Mouse (Mus musculus) heart, postnatal 25 days (tissue): ENCODE data around the gene Capza1. TPM values are rescaled to one million over a fixed set of nuclear protein-coding genes. Genes with fewer than 3 reads are reported as not detected.
"Not testable (repeated sequence)": the region's sequence is repeated elsewhere in the genome, so short reads cannot be mapped to it uniquely, and the experiment has no call there.

Experiments
- DNase-seq: peaks from one replicate; pipeline ENCODE4 v3.0.0; 2022; ENCODE audit warnings: low spot score
- intact Hi-C: fragments of 180-260 bp; cut with DNase I; formaldehyde crosslinking; loops from one replicate; pipeline ENCODE4 v1.15.1; 2025
- total RNA-seq, 2 experiments: library from RNA; stranded (reverse); gene quantifications; 2 replicates each; pipeline ENCODE4 v1.2.3; 2021

Gene Capza1
- 10 to 100 TPM; 35.4 to 47.2 TPM for total RNA-seq

DNA sequence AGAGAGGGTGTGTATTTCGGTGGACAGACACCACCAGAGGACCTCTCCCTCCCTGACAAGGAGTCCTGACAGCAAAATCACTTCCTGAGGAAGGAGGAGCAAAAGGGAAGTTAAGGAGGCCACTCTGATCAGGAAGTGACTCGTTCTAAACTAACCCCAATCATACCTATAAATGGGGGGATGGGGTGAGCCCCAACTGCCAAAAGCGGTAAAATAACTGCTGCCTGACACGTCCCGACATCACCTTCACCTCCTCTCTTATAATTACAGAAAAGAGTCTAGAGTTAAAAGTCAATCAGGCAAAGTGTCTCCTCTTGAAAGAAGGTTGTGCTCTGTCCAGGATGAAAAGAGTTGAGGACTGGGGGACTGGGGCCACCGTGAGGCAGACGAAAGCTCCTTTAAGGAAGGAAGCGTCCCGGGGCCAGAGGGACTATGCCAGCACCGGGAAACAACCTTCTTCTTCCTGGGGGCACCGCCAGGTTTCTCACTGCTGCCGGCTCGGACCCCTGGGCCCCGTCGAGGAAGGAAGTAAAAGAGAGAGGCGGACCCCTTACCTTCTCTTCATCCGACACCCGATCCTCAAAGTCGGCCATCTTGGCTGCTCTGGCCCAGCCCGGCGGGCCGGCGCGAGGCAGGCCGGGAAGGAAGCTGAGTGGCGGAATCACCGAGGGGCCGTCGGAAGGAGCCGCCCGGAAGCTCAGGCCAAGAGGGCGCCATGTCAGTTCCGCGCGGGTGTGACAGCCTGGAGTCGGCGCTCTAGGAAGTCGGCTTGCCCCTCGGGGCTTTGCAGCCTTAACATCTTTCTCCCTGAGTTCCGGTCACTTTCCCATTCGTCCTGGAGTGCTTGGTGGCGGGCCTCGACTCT is at the start of gene Capza1, which contains the start of gene St7l:
Gene Capza1, minus strand, starts transcription at position 720 of the 865 bp plus-strand sequence.
Gene St7l, plus strand, starts transcription at position 220 of the 865 bp plus-strand sequence.
- DNase-seq, result peak; percentile 83
- intact Hi-C loops, result loop anchor here (2.0 kb wide), 2 partner anchors 45 to 75 kb away; partner anchors contain the start of genes Mov10 and Rhoc

DNA sequence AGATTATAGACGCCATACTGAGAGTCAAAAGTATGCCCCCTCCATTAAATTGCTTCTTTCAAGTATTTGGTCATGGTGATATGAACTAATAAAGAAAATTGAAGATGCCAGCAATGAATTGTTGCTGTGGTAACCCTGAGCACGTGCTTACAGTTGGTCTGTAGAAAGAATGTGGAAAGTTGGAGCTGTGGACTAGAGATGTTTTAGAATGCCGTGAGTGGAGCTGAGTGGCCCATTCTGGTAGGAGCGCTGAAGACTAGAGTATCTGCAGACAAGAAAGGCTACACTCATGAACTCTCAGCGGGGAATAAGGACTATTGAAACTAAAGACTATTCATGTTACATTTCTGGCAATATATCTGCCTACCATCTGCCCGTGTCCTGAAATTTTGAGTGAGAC is 44.9 kb upstream of the Capza1 start:
- DNase-seq, result no peak
- intact Hi-C loops, result no loop called here

DNA sequence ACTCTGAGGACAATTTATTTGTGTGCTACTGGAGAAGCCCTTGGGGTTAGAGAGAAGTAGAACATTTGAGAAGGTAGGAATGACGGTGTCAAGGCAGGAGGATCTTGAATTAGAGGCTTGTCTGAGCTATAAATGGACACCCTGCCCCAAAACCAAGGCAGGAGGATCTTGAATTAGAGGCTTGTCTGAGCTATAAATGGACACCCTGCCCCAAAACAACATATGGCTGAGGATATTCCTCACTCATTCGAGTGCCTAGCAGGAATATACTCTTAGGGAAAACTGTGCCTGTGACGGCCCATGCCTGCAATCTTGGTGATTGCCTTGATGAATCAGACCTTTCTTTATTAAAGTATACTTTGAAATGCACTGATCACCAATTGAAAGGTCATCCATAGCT is 41.7 kb upstream of the Capza1 start:
- intact Hi-C loops, result no loop called here

DNA sequence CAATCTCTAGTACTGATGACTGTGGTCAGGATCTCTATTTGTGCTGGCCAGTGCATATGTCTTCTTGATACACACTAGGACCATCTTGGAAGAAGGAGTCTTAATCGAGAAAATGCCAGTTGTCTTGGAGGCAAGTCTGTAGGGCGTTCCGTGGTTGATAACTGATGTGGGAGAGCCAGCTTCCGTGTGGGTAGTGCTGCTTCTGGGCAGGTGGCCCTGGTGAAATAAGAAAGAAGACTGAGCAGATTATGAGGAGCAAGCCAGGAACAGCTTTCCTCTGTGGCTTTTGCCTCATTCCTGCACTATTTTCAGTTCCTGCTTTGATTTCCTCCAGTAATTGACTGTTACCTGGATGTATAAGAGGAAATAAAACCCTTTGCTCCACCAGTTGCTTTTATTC is 41.1 kb upstream of the Capza1 start:
- intact Hi-C loops, result no loop called here
- DNase-seq, result no peak

More for the DNA sequence above, 41.7 kb upstream of the Capza1 start:
- no peak for DNase-seq

DNA sequence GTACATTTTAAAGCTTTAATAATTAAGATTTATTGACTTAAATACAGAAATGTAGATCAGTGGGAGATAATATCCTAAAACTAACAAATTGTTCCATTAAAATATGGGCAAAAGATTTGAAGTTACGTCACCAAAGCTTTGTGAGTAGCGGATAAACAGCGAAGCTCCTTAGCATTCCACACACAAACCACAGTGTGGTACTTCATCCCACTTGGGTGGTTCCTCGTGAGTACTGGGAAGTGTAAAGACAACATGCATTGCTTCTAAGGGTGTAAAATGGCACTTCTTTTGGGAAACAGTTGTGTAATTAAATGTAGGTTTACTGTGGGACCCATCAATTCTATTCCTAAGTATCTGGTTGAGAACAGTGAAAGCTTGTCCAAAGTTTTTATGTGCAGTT is 36.8 kb upstream of the Capza1 start:
- intact Hi-C loops, result no loop called here
- DNase-seq, result no peak

DNA sequence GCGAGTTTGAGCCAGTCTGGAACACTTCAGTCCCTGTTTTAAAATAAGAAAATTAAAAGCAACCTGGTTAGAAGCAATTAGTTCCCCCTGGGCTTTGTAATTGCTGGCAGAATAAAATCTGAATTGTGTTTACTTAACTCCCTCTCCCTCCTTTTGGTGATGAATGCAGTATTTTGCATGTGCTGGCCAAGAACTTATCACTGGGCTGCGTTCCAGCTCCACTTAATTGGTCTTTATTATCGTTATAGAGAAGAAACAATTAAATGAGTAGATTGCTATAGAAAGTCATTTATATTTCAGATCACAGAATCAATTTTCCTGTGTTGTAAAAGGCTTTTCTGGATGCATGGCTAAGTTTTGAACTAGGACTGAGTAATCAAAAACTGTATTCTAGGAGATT is 31.8 kb upstream of the Capza1 start:
- no peak for DNase-seq
- intact Hi-C loops, result loop anchor here (5.0 kb wide), 1 partner anchor 71 kb away; no protein-coding TSS in a partner anchor

DNA sequence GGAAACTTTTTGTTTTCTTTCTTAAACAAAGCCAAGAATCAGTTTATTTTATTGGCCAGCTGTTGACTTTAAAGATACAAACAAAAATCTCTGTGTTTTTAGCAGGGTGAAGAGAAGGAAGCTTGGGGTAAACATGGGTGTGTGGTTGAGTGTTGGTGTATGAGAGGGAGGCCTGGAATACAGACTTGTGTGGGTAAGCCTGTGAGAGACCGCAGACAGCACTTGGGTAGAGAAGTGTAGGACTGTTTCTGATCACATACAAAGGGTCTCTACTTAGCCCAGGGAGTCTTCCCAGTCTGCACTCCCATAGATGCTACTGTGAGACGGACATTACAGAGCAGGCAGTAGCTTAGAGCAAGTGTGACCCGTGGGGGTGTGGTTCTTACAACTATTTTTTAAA is 24.3 kb upstream of the Capza1 start:
- DNase-seq, result no peak
- intact Hi-C loops, result no loop called here

DNA sequence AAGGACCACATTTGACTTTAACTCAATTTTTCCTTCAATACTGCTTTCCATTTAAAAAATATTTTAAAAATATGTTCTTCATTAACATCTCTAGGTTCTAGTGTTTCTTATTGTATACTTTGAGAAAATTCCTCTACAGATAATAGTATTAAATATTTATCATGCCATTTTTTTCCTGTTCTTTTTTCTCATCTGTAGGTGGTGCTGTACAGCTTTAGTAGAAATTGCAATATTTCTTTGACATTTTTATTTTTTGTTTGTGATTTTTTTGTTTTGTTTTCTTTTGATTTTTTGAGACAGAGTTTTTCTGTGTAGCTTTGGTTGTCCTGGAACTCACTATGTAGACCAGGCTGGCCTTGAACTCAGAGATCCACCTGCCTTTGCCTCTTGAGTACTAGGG is 5.3 kb upstream of the Capza1 start:
- intact Hi-C loops, result loop anchor here (5.0 kb wide), 1 partner anchor 188 kb away; no protein-coding TSS in a partner anchor

DNA sequence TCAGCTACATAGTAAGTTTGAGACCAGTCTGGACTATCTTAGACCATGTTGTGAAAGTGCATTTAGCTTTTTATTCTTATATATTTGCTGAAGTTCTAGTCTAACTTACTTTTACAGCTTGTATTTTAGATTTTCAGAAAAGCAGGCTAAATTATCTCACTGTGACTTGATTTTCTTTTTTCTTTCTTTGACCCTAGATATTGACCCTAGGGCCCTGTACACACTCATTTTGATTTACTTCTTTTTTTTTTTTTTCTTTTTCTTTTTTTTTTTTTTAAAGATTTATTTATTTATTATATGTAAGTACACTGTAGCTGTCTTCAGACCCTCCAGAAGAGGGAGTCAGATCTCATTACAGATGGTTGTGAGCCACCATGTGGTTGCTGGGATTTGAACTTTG is 2.4 kb upstream of the Capza1 start:
- intact Hi-C loops, result loop anchor here (5.0 kb wide), 1 partner anchor 191 kb away; no protein-coding TSS in a partner anchor
- DNase-seq, result not testable (repeated sequence)

More for the DNA sequence above, 5.3 kb upstream of the Capza1 start:
- no peak for DNase-seq

DNA sequence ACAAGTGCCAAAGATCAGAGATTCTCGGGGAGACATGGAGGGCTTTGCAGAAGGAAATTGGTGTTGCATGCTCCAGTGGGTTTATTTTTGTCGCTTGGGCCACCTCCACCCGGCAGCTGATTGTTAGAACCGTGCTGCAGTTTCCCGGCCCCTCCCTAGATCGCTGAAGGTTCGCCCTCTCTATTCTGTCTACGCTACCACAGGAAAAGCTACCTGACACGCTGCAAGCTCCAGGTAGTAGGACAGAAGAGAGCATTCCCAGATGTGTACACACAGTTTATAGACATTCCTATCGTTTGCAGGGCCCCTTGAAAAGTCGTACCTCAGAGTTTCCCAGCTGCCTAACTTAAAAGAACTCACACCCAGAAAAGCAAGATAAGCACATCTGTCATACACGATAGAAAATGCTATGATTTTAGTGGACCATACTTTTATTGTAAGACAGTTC is 1.1 kb upstream of the Capza1 start:
- no peak for DNase-seq
- intact Hi-C loops, result loop anchor here (2.0 to 5.0 kb wide), 3 partner anchors 47 to 192 kb away; partner anchors contain the start of genes Mov10 and Rhoc

DNA sequence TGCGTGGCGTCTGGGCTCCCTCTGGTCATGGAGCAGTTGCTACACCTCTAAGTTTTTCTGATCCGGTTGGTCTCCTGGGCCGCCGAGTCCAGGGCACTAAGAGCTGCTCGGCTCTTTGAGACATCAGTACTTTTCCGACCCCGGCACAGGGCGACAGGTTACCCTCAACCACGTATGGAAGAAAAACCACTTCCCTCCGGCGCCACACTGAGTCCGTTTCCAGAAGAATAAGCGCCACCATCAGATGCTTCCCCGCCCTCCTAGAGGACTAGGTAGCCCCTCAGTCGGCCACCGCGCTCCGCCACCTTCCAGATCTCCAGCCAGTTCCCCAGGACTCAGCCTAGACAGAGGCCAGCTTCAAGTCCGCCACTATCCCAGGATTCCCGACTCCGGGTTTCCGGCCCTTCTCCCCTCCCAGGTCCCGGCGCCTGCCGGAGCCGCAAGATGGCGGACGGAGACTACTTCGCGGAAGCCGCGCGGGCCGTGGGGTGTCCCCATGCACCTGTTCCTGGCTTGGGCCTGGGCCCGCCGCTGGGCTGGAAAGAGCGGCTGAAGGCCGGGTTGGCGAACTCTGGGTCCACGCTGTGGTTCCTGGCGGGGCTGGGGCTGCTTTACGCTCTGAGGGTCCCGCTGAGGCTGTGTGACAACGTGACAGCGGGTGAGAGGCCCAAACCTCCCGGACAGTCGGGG is 491 bp upstream of the Capza1 start:
- peak; percentile 78 for DNase-seq
- intact Hi-C loops, result loop anchor here (2.0 to 5.0 kb wide), 3 partner anchors 46 to 193 kb away; partner anchors contain the start of genes Mov10 and Rhoc

DNA sequence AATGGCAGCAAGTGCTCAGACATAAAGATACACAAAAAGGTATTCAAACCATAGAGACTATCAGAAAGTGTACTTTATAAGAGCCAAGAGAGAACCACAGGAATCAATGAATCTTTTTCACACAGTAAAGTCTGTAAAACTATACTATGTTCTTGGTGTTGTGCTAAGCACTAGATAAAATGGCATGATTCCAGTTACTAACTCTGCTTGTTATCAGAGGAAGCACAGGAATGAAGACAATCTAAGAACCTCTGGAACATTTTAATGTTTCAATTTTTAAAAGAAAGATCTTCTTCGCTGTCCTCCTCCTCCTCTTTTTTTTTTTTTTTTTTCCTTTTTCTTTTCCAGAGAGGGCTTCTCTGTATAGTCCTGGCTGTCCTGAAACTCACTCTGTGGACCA is 5.7 kb downstream of the Capza1 start:
- no peak for DNase-seq
- intact Hi-C loops, result no loop called here

DNA sequence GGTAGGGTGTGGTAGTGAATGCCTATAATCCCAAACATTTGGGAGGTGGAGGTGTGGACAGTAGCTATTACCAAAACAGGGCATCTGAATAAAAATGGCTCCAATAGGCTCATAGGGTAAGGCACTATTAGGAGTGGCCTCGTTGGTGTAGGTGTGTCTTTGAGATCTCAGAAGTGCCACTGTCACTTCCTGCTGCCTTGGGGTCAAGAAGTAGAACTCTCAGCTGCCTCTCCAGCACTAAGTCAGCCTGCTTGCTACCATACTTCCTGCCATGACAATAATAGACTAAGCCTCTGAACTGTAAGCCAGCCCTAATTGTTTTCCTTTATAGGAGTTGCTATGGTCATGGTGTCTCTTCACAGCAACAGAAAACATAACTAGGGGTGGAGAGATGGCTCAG is 8.2 kb downstream of the Capza1 start:
- intact Hi-C loops, result no loop called here
- DNase-seq, result no peak

DNA sequence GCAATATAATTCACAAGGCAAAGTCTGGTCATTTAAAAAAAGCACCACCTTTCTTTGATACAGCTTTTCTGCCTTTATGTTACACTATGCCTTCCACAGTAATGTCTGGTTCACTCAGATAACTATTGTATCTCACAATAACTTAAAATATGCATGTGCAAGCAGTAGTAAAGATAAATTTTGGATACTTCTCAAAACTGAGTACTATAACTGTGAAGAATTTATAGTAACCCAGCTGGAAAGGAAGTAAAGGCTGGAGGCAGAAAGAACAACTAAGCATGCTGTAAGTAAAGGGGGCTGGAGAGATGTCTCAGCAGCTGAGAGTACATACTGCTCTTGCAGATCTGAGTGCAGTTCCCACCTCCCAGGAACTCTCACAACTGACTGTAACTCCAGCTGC is 9.4 kb downstream of the Capza1 start:
- intact Hi-C loops, result no loop called here
- no peak for DNase-seq

DNA sequence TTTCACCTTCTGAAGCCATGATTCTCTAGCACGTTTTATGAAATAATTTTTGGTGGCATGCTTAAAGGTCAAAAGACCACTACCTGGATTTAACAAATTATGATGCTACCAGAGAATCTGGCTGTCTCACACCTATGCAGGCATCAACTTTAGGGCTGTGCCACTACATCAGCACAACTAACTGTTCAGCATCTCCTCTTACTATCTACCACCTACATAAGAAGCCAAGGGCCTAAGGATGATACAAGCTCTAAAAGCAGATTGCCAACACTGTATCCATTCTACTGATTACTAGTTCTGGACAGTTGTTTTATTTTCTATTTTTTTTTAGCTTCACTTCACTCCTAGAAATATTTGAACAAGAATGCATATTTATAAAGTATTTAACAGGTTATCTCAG is 9.8 kb downstream of the Capza1 start:
- intact Hi-C loops, result no loop called here
- DNase-seq, result no peak

DNA sequence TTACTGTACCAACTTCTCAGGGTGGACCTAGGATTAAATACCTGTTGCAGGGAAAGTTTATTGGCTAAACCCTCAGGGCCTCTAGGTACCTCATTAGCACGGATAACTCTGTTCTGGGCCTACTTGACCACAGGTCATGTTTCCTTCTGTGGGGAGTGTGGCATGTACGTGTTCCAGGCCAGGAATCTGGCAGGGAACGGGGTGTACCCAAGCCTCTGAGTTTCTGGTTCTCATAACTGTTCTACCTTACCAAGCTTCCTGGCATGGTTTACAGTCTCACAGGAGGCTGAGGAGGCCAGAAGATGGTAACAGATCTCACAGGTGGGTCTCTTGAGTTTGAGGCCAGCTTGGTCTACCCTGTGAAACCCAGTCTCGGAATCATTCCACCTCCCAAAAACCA is 17.7 kb downstream of the Capza1 start:
- intact Hi-C loops, result no loop called here
- no peak for DNase-seq

DNA sequence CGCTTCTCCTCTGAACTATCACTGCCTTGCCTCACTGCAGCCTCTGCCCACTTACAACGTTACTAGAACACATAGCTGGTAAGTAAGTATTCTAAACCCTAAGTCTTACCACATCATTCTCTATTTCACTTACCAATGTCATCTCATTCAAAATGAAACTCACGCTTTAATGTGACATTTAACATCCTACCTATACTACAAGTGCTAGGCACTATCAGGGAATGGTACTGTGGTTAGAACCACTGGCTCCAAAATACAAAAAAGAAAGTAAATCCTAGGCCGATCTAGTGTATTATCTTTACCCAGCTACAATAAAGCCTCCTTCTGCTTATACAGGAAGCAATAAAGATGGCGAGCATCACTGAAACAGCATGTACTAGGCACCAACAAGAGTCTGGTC is 23.3 kb downstream of the Capza1 start:
- intact Hi-C loops, result no loop called here
- no peak for DNase-seq

DNA sequence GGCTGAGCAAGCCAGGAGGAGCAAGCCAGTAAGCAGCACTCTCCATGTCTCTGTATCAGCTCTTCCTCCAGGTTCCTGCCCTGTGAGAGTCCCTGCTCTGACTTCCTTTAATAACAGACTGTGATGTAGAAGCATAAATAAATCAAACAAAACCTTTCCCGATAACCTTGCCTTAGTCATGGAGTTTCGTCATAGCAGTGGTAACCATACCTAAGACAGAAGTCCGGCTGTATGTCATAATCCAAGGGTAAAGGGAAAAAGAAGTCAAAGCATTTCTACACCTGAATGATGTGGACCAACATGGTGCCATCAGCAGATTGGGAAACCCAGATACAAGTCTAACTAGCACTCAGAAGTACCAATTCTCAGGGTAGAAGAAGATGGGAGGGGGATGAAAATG is 28.5 kb downstream of the Capza1 start:
- DNase-seq, result no peak
- intact Hi-C loops, result no loop called here

DNA sequence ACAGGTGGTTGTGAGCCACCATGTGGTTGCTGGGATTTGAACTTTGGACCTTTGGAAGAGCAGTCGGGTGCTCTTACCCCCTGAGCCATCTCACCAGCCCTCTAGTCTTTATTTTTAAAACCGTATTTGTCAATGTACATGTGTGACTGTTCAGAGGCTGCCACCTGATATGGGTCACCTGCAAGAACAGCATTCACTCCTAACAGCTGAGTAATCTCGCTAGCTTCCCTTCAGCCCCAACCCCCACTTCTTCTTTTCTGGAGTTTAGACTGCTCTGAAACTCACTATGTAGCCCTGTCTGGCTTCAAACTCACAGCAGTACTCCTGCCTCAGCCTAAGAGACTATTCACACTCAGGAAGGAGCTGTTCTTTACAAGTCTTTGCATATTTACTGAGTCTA is 41.9 kb downstream of the Capza1 start:
- DNase-seq, result no peak
- intact Hi-C loops, result no loop called here

DNA sequence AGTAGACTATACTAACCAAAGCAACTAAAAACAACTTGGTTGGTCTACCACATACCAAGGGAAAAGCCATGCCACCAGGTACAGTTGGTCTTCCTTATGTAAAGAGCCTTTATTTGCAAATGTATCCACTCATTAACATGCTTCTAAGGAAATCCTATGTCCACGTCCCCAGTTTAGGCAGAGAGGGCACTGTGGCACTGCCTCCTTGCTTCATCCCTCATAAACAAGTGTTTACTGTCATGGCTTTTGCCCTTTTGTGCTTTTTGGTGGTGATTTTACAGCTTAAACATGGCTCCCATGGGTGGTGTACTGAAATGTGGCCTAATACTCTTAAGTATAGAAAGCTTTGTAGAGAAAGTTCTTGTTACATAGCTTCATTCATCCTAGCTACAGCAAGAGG is 43.9 kb downstream of the Capza1 start:
- intact Hi-C loops, result no loop called here
- no peak for DNase-seq

DNA sequence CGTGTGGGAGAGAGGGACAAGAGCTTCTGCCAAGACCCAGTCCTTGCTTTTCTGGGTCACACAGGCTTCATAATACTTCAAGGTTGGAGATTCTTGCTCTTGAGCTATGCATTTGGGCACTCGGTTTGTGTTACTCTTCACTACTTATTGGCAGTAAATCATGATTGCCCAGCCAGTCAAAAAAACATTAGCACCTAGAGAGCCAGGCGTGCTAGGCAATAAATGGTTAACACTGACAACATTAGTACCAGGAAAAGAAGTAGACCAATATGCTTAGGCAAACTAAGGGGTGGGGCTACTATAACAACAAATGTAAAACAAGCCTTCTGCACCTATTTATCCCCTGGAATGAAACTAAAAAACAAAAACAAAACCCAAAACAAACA is 45.6 kb downstream of the Capza1 start:
- DNase-seq, result no peak
- intact Hi-C loops, result loop anchor here (2.0 kb wide), 2 partner anchors 30 to 46 kb away; partner anchors contain the start of genes Capza1, Rhoc and St7l
